Mouse (Mus musculus) embryo, embryonic 9.5 days (tissue): ENCODE results near the gene Prom2.
A peak's percentile ranks its signal among the peaks of the same experiment; 100 is the strongest.

Source experiments
- DNase-seq: peaks from one replicate; pipeline ENCODE4 v3.0.0-alpha.2; 2017; ENCODE audit errors: extremely low spot score

The Prom2 gene

GRCm38 (mm10) chr2:127523950-127524729 is 17.1 kb downstream of the Prom2 start:
- no peak for DNase-seq

- peak; percentile 59 for DNase-seq
Observed at GRCm38 (mm10) chr2:127522006-127522441, 19.2 kb downstream of the Prom2 start, which contains the start of gene Kcnip3. Gene Kcnip3 (minus strand): TSS chr2:127522094.

DNA sequence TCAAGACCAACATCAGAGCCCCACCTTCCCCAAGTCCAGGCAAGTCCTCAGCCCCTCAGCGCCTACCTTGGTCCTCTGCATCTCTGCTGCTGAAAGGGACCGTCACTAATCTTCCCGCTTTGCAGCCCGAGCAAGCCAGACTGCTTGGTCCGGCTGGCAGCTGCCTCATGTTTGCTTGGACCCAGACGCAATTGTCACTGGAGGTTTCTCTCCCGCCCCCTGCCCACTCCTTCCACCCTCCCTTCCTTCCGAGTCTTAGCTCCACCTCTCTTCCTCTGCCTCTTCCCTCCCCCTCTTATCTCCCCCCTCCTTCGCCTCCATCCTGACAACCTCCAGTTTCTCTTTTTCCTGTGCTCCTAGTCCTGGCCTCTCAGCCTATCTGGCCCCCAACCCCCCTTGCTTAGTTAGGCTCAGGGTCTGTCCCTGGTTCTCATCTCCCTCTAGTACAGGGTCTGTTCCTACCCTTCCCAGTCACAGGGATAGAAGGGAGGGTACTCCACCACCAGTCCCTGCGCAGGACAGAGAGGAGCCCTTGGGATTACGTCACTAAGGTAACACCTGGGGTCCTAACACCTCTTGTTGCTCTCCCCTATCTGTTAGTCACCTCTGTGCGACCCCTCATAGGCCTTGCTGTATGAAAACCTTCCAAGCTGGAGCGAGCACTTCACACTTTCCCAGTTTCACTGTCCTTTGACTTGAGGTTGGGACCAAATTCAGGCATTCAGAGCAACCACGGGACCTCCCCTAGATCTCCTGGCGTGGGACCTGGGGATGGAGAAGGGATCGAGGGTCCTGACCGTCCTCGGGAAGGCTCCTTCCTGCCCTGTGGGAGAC is 19.9 kb downstream of the Prom2 start:
- DNase-seq = peak; percentile 61

GRCm38 (mm10) chr2:127520123-127520522 is 21.1 kb downstream of the Prom2 start:
- no peak for DNase-seq

DNA sequence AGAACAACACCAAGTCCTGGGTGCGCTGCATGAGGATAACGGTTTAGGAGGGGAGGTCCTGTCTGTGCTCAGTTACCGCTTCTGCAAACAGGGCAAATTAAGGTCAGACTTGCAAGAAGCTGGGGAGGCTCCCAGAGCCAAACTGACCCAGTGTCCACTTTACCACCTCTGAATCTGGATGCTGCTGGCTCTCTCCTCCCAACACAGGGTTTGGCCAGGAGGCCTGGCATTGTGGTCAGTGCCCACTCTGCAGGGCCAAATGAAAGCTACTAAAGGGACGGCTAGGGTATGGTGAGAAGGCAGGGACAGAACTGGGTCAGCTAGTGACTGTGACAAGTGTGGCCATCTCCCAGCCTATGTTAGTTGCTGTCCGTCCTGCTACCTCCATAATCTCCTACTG is 22.0 kb downstream of the Prom2 start:
- DNase-seq = no peak

- no peak for DNase-seq
Observed at GRCm38 (mm10) chr2:127518831-127519230, 22.4 kb downstream of the Prom2 start.

DNA sequence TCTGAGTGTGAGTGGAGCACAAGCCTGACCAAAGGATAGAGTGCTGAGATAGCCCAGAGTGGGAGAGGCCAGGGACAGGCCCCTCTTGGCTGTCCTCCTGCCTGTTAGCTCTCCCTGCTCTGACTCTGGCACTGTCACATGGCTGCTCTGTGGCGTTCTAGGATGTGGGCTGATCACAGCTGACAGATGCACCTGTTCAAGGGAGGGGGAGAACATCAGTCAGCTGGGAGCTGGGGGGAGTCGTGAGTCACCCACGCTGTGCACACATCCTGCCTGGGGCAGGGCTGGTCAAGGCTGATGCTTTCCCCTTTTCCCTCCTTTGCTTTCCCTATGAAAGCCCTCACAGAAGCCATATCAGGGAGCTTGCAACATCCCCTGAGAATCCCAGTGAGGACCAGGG is 23.0 kb downstream of the Prom2 start:
- no peak for DNase-seq

GRCm38 (mm10) chr2:127517081-127517480 is 24.2 kb downstream of the Prom2 start:
- DNase-seq = no peak

DNA sequence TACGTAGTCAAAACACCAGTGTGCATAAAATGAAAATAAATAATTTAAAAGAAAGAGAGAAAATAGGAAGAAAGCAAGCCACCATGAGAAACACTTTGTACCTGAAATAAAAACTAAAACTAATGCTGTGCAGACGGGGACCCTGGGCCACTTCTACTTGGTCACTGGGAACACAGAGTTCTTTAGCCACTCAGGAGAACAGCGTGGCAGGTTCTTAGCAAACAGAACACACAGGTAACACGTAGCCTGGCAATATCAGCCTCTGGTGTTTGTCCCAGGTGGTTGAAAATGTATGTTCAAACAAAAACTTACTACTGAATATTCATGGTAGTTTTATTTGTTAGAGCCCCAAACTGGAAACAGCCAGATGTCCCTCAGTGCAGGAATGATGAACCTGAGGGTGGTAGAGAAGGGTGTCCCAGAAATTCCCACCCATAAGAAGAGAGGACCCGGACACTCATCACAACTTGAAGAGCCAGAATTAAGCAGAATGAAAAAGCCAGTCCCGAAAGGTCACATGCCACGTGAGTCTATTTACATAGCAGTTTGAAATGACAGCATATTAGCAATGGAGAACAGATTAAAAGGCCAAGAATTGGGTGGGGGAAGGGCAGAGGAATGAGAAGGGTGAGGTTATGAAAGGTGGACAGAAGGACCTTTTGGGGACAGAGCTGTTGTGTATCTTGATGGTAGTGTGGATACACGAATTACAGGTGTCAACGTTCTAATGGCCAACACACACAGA is 26.7 kb downstream of the Prom2 start:
- no peak for DNase-seq

- no peak for DNase-seq
Observed at GRCm38 (mm10) chr2:127513244-127513643, 28.0 kb downstream of the Prom2 start.

DNA sequence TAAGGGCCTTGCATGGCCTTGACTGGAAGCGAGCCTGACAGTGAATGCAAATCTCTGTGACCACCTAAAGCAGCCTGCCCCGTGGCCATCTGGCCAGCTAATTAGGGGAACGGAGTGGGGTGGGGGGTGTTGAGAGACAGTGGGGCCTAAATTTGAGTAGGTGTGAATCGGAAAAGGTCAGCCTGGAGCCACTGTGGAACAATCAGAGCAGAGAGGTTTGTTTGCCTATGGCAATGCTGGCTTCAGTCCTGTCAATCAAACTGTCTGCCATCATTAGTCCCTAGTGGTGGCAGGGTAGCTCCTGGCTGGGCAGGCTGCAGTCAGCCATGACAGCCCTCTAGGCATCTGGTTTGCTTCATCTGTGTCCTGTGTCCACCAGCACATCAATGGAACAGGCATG is 29.8 kb downstream of the Prom2 start:
- peak; percentile 15 for DNase-seq

GRCm38 (mm10) chr2:127507967-127508660 is 33.2 kb downstream of the Prom2 start:
- no peak for DNase-seq

DNA sequence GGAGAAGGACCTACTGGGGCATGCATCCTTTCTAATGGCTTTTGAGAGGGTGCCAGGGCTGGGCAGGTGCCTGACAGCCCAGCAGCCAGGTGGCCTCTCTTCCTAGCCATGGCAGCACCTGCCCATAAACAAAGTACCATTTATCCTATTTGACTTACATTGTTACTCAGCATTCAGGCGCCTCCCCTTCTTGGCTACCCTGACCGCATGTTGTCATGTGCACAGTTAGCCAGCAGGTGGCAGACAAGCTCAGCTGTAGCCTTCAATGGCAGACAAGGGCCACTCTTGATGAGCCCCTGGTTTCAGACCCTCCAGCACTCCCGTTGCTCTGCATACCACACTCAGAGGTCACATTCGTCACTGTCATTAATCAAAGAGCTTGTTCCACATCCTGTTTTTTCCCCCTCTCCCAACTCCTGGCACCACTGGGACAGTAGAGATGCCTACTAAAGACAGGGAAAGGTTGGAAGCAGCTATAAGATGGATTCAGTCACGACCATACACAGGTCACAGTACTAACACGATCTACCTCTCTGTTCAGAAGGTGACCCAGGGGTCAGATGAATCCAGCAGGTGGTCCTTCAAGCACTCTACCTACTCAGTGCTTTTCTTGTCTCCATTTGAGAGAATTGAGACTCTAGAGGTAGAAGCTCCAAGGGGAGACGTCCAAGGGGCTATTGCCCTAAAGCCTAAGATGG is 34.0 kb downstream of the Prom2 start:
- peak; percentile 82 for DNase-seq

DNA sequence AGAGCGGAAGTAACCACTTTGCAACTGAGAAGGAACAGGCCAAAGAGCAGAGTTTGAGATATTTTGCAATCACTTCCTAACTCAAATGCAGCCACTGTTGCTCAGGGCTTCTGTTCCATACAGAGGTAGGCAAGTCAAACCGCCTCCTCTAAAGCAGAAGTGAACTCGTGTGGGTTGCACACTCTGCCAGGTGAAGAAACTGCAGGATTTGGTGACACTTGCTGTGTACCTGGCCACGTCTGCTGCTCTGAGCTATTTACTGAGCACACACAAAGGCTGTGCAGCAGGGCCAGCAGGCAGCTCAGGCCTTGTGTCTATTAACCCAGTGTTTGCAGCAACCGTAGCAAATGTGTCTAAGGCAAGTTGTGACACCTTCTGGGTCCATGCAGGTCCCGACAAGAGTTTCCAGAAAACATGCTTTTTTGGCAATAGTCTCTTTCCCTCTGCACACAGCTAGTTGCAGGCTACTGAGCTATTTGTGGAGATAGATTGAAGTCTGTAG is 35.1 kb downstream of the Prom2 start:
- no peak for DNase-seq

GRCm38 (mm10) chr2:127505196-127505595 is 36.1 kb downstream of the Prom2 start:
- DNase-seq = no peak

- no peak for DNase-seq
Observed at GRCm38 (mm10) chr2:127503751-127504549, 37.3 kb downstream of the Prom2 start.

- DNase-seq = peak; percentile 49
Observed at GRCm38 (mm10) chr2:127501061-127501460, 40.2 kb downstream of the Prom2 start.

DNA sequence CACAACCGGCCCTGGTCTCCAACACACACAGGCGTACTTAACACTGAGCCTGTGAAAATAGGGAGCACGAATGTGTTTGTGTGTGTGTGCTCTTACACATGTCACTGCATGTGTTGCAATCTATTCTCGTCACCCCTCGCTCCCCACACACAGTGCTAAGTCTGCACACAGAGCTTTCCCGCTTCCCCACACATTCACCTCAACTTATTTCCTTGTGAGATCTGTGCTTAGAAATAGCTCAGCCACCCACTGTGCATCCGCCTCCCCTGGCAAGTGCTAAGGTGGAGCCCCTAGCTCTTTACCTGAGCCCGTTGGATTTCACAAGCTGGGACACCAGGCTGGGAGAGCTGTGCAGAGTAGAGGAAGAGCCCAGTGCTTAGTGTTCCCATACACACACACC is 42.5 kb downstream of the Prom2 start:
- no peak for DNase-seq

DNA sequence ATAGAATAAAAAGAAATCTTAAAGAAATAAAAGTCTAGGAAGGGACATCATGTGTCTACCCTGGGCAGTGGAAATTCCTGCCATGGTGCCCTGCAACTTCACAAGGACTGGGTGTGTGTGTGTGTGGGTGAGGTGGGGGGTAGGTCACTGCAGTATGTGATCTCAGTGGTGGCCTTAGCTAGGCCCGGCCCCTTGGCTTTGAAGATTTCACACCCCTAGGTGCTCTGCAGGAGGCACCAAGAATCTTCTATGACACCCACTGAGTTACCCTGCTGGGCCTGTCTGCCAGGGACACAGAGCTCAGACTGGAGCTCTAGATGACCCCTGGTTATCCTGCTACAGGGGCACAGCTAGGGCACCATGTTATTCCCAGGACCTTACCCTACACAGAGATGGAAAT is 44.9 kb downstream of the Prom2 start:
- no peak for DNase-seq
